Mouse (Mus musculus) kidney, adult 18-20 months (tissue): ENCODE measurements around the gene Gm3727.
"Not testable (repeated sequence)": the region's sequence is repeated elsewhere in the genome, so short reads cannot be mapped to it uniquely, and the experiment has no call there.

Experiments
- DNase-seq: peaks from one replicate; pipeline ENCODE4 v3.0.0; 2021

The Gm3727 gene

DNA sequence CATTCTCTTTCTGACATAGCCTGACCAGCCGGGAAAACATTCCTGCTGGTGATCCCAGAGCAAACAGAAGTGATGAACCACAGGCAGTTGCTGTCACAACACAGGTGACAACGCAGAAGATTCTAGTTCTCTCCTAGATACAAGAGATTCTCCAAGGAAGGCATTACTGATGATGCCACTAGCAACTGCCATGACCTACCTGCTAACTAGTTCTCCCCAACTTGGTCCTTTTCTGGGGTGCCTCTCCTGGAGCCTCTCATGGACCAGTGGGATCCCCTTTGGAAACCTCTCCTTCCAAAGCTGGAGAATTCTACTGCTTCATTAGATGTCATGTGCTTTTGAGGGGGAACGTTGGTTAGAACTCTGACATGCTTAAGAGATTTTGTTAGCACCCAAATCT is at the start of gene Gm3727:
Gm3727 (minus strand) TSS at position 101 of the 400 bp plus-strand sequence.
- DNase-seq, result not testable (repeated sequence)

DNA sequence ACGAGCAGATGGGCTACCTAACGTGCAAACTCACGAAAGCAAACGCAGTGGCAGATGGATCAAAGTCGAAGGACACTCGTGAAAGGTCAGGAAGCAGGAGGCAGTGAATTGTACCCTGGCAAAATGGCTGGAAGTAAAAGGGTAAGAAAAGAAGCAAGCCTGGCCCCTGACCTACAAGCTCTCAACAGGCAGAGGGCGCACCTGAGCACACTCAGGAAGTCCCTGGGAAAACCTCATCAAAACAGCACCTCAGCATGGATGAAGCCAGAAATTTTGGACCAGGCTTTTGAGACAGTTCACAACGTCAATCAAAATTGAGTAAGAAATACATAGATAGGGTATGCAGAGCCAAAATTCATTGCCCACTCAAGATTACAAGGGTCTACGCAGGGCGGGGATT is 21.0 kb downstream of the Gm3727 start:
- DNase-seq, result peak; percentile 6
